Mouse (Mus musculus) MEL (cell line): Measurements from ENCODE around the gene Zzef1.

Source experiments
- BHLHE40 ChIP-seq: IDR thresholded peaks from 2 replicates; pipeline ENCODE4 v1.6.1; 2012; ENCODE audit warnings: low read depth, mild to moderate bottlenecking, inconsistent platforms, low read length, improper control_type of control experiment, borderline replicate concordance
- CTCF ChIP-seq, 3 experiments: IDR thresholded peaks in 2 of 3; conservative IDR thresholded peaks in 1 of 3; 2 replicates each; pipeline ENCODE4 v1.5.1; 2011 to 2012; ENCODE audit warnings: low read length in 3 of 3, low read depth in 2 of 3, mild to moderate bottlenecking in 2 of 3, improper control_type of control experiment in 1 of 3, inconsistent platforms in 1 of 3, mixed read lengths in 1 of 3, moderate library complexity in 1 of 3; ENCODE audit not compliant: control insufficient read depth in 1 of 3, insufficient read depth in 1 of 3, poor library complexity in 1 of 3, severe bottlenecking in 1 of 3
- E2F4 ChIP-seq: IDR thresholded peaks from 2 replicates; pipeline ENCODE4 v1.6.1; 2011; ENCODE audit warnings: low read depth, low read length, improper control_type of control experiment, borderline replicate concordance
- EP300 ChIP-seq, 2 experiments: IDR thresholded peaks; 2 replicates each; pipeline ENCODE4 v1.6.1; 2011; ENCODE audit warnings: improper control_type of control experiment in 2 of 2, low read length in 2 of 2, low read depth in 1 of 2, mild to moderate bottlenecking in 1 of 2
- JUND ChIP-seq: IDR thresholded peaks from 2 replicates; pipeline ENCODE4 v1.6.1; 2011; ENCODE audit warnings: low read depth, mild to moderate bottlenecking, improper control_type of control experiment, low read length
- KAT2A ChIP-seq: conservative IDR thresholded peaks from 2 replicates; pipeline ENCODE4 v1.6.1; 2012; ENCODE audit warnings: low read depth, low read length, improper control_type of control experiment, inconsistent platforms
- MXI1 ChIP-seq: IDR thresholded peaks from 2 replicates; pipeline ENCODE4 v1.6.1; 2011; ENCODE audit warnings: mild to moderate bottlenecking, low read depth, low read length, improper control_type of control experiment
- MYC ChIP-seq: IDR thresholded peaks from 2 replicates; pipeline ENCODE4 v1.6.1; 2011; ENCODE audit warnings: low read depth, mild to moderate bottlenecking, low read length, improper control_type of control experiment, moderate library complexity
- POLR2A ChIP-seq, 2 experiments: IDR thresholded peaks; 2 replicates each; pipeline ENCODE4 v1.6.1; 2011 to 2012; ENCODE audit warnings: low read length in 2 of 2, mild to moderate bottlenecking in 2 of 2, control low read depth in 1 of 2, improper control_type of control experiment in 1 of 2, low read depth in 1 of 2, moderate library complexity in 1 of 2; ENCODE audit not compliant: control insufficient read depth in 1 of 2, insufficient read depth in 1 of 2, poor library complexity in 1 of 2
- POLR2AphosphoS2 ChIP-seq: IDR thresholded peaks from 2 replicates; pipeline ENCODE4 v1.6.1; 2011; ENCODE audit warnings: low read length, improper control_type of control experiment
- USF1 ChIP-seq: IDR thresholded peaks from 2 replicates; pipeline ENCODE4 v1.6.1; 2014; ENCODE audit warnings: low read depth, mild to moderate bottlenecking, inconsistent platforms, low read length, improper control_type of control experiment, moderate library complexity
- ZC3H11A ChIP-seq: IDR thresholded peaks from 2 replicates; pipeline ENCODE4 v1.6.1; 2012; ENCODE audit warnings: low read depth, mild to moderate bottlenecking, inconsistent platforms, low read length, improper control_type of control experiment

GRCm38 (mm10) chr11:72850419-72851131, 54.5 kb downstream of the Zzef1 start:
- TF ChIP-seq MYC (no peak), BHLHE40 (no peak), CTCF (IDR thresholded peaks at IDR 0.05 in 2 of 3, conservative IDR thresholded peaks at IDR 0.05 in 1 of 3; ENCODE audit: control insufficient read depth in 1 of 3, insufficient read depth in 1 of 3, low read depth in 2 of 3, low read length in 3 of 3, poor library complexity in 1 of 3, severe bottlenecking in 1 of 3) (no peak), EP300 (IDR thresholded peaks at IDR 0.05; ENCODE audit: low read depth in 1 of 2, low read length in 2 of 2) (no peak), E2F4 (no peak), KAT2A (no peak), POLR2A (IDR thresholded peaks at IDR 0.05; ENCODE audit: control insufficient read depth in 1 of 2, insufficient read depth in 1 of 2, low read depth in 1 of 2, low read length in 2 of 2, poor library complexity in 1 of 2) (no peak), USF1 (no peak), JUND (no peak), ZC3H11A (no peak), POLR2AphosphoS2 (no peak), MXI1 (0 out of 2 replicates have a peak, but pooled peaks have one; percentile 2)
